Mouse (Mus musculus) cerebellum, adult 11 months (tissue): ENCODE measurements around the gene Hoxd10.

Experiments
- DNase-seq: peaks from one replicate; pipeline ENCODE4 v3.0.0; 2022

Gene Hoxd10

GRCm38 (mm10) chr2:74681594-74682531 is 9.9 kb upstream of the Hoxd10 start:
- no peak for DNase-seq

- no peak for DNase-seq
Measured at GRCm38 (mm10) chr2:74682796-74683195, 8.9 kb upstream of the Hoxd10 start.

- no peak for DNase-seq
Measured at GRCm38 (mm10) chr2:74683471-74683951, 8.2 kb upstream of the Hoxd10 start.

- DNase-seq, result no peak
Measured at GRCm38 (mm10) chr2:74684106-74684505, 7.6 kb upstream of the Hoxd10 start.

GRCm38 (mm10) chr2:74685059-74685603 is 6.6 kb upstream of the Hoxd10 start:
- no peak for DNase-seq

- DNase-seq, result no peak
Measured at GRCm38 (mm10) chr2:74686301-74686987, 5.3 kb upstream of the Hoxd10 start.

- DNase-seq, result no peak
Measured at GRCm38 (mm10) chr2:74686988-74687697, 4.6 kb upstream of the Hoxd10 start.

GRCm38 (mm10) chr2:74687698-74688555 is 3.8 kb upstream of the Hoxd10 start:
- no peak for DNase-seq

- no peak for DNase-seq
Measured at GRCm38 (mm10) chr2:74688795-74689573, 2.7 kb upstream of the Hoxd10 start.

GRCm38 (mm10) chr2:74689574-74690337 is 2.0 kb upstream of the Hoxd10 start:
- DNase-seq, result no peak

- no peak for DNase-seq
Measured at GRCm38 (mm10) chr2:74690338-74690716, 1.4 kb upstream of the Hoxd10 start.

- DNase-seq, result no peak
Measured at GRCm38 (mm10) chr2:74691995-74692807, 477 bp downstream of the Hoxd10 start.

- no peak for DNase-seq
Measured at GRCm38 (mm10) chr2:74692808-74693431, 1.2 kb downstream of the Hoxd10 start.

GRCm38 (mm10) chr2:74693432-74693827 is 1.7 kb downstream of the Hoxd10 start:
- no peak for DNase-seq

GRCm38 (mm10) chr2:74694066-74694465 is 2.3 kb downstream of the Hoxd10 start:
- no peak for DNase-seq

GRCm38 (mm10) chr2:74695383-74695782 is 3.7 kb downstream of the Hoxd10 start:
- no peak for DNase-seq

- DNase-seq, result no peak
Measured at GRCm38 (mm10) chr2:74695813-74696430, 4.2 kb downstream of the Hoxd10 start.
